In the genomic region with DNA sequence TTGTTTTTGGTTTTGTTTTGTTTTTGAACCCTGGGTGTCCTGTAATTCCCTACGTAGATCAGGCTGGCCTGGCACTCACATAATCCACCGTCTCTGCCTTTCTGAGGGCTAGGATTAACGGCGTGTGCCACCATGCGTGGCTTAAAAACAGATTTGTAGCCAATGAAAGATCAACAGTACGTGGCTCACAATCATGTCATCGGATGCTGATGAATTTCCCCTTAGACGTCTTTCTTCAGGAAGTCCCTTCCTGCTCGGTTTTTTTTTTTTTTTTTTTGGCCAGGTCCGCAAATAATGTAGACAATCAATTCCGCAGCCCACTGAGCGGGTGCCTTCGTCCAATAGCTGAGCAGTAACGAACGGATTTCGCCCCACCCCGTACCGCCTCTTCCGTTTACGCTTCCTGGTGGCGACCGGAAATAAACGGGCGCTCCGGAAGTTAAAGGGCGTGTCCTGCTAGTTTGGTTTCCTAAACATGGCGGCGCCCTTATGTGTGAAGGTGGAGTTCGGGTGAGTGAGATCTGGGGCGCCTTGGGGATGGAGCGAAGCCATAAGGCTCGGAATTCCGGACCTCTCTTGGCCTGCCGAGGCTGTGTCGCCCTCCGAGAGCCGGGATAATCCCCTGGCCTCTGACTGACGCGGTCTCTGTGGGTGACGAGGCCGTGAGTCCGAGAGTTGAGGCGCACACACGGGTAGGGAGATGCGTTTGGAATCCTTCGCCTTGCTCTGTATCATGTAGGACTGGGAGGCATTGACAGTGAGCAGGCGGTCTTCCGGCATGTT, we compare ENCODE assay signal across 8 mouse cellular contexts. TPM values are rescaled to one million over a fixed set of nuclear protein-coding genes. Genes with fewer than 3 reads are reported as not detected.
DNase-seq lines count a peak whose midpoint lies in the region; ATAC-seq lines count a peak whose summit lies in the region.

No protein-coding gene starts in this region.

- ATAC-seq in hindbrain, embryonic 14.5 days (ENCODE audit: low FRiP score): peak; percentile 96

- H3K36me3 ChIP-seq in hindbrain, embryonic 14.5 days (replicated peaks; ENCODE audit: control insufficient read depth, insufficient read depth): no peaks in the 10 kb centered on the region

- WGBS in hindbrain, embryonic 14.5 days: under 1% methylated on average over 48 of the region's 48 CpGs

- peak overlapping the region; percentile 78 for H3K9ac ChIP-seq in hindbrain, embryonic 14.5 days

- H3K4me2 ChIP-seq in hindbrain, embryonic 14.5 days (replicated peaks): peak overlapping the region; percentile 76

- H3K4me3 ChIP-seq in hindbrain, embryonic 14.5 days (replicated peaks; ENCODE audit: low read length): peak overlapping the region; percentile 74

- H3K4me1 ChIP-seq in hindbrain, embryonic 14.5 days (replicated peaks; ENCODE audit: control insufficient read depth, insufficient read depth, low read length): peaks cover 4% of the 10 kb centered on the region

- no peaks in the 10 kb centered on the region for H3K9me3 ChIP-seq in hindbrain, embryonic 14.5 days (ENCODE audit: control insufficient read depth, low read length)

- H3K27me3 ChIP-seq in hindbrain, embryonic 14.5 days (ENCODE audit: control insufficient read depth, insufficient read depth, low read length): no peaks in the 10 kb centered on the region

- H3K27ac ChIP-seq in hindbrain, embryonic 14.5 days: peak overlapping the region; percentile 95

- peak; percentile 99 for DNase-seq in R1 (ENCODE audit: low read depth, low spot score)
- DNase-seq in cerebellum, postnatal 25 days: peak; percentile 93 to 96
- DNase-seq in frontal cortex, postnatal 25 days (ENCODE audit: low spot score in 2 of 2): peak; percentile 78 to 91
- DNase-seq in hindbrain, embryonic 14.5 days (ENCODE audit: low spot score): peak; percentile 98
- peak; percentile 94 to 95 for DNase-seq in layer of hippocampus, postnatal 36 days
- peak; percentile 99 for DNase-seq in lung, postnatal 36 days
- peak; percentile 99 for DNase-seq in retina, postnatal 1 day
- DNase-seq in urinary bladder, adult 18-20 months (ENCODE audit: low spot score in 2 of 2): peak; percentile 83 to 95

RNA-seq across cellular contexts. Expression of gene Urm1, which starts 7.2 kb away (rescaled TPM):
- polyA plus RNA-seq in hindbrain, embryonic 14.5 days (2014; fragmentation: Nextera tagmentation; extraction: Ambion mirVana): 24.6 and 24.9 TPM in 2 replicates
- total RNA-seq in layer of hippocampus, postnatal 36 days (2021): 10 to 100 TPM; 36.6 to 49.5 TPM

RNA-seq across cellular contexts. Expression of gene Slc27a4, which starts 24.7 kb away (rescaled TPM):
- 40.1 and 43.7 TPM in 2 replicates for polyA plus RNA-seq in hindbrain, embryonic 14.5 days (2014; fragmentation: Nextera tagmentation; extraction: Ambion mirVana)
- 10 to 100 TPM; 69.6 to 70.5 TPM for total RNA-seq in layer of hippocampus, postnatal 36 days (2021)

RNA-seq across cellular contexts. Expression of gene Trub2, which starts 38.8 kb away (rescaled TPM):
- polyA plus RNA-seq in hindbrain, embryonic 14.5 days (2014; fragmentation: Nextera tagmentation; extraction: Ambion mirVana): 23.9 and 26.3 TPM in 2 replicates
- 10 to 100 TPM; 39.9 to 46.6 TPM for total RNA-seq in layer of hippocampus, postnatal 36 days (2021)

RNA-seq across cellular contexts. Expression of gene Coq4, which starts 39.8 kb away (rescaled TPM):
- polyA plus RNA-seq in hindbrain, embryonic 14.5 days (2014; fragmentation: Nextera tagmentation; extraction: Ambion mirVana): 35.1 and 35.3 TPM in 2 replicates
- total RNA-seq in layer of hippocampus, postnatal 36 days (2021): 10 to 100 TPM; 23.3 to 28.9 TPM

RNA-seq across cellular contexts. Expression of gene Cercam, which starts 41.8 kb away (rescaled TPM):
- polyA plus RNA-seq in hindbrain, embryonic 14.5 days (2014; fragmentation: Nextera tagmentation; extraction: Ambion mirVana): 15.9 and 19.1 TPM in 2 replicates
- 1 to 10 TPM; 6.6 to 7.7 TPM for total RNA-seq in layer of hippocampus, postnatal 36 days (2021)

Comparison
In these comparisons a context has a peak if more than half of its experiments do, and no peak if none do; other contexts are left out.
1. Peak in every context shown above with its lines: DNase-seq, ATAC-seq, H3K4me3 ChIP-seq and H3K27ac ChIP-seq.